Mouse (Mus musculus) embryonic facial prominence, embryonic 13.5 days (tissue): Measurements from ENCODE around the gene Agap3. TPM values are rescaled to one million over a fixed set of nuclear protein-coding genes. Genes with fewer than 3 reads are reported as not detected.
A peak's percentile ranks its signal among the peaks of the same experiment; 100 is the strongest.

ENCODE experiments used
- ATAC-seq: fragments of 200-750 bp; cut with Nextera tagmentation; 2 replicates; pipeline ENCODE4 v1.8.0; 2017; ENCODE audit warnings: low read depth; ENCODE audit not compliant: insufficient number of reproducible peaks, insufficient read depth, low FRiP score, low TSS enrichment
- H3K27ac ChIP-seq: fragments of 300-500 bp; sonication (generic); 2 replicates; pipeline ENCODE4 v1.5.1; 2015; ENCODE audit warnings: moderate library complexity, mild to moderate bottlenecking, inconsistent platforms
- H3K27me3 ChIP-seq: fragments of 300-500 bp; sonication (generic); 2 replicates; pipeline ENCODE4 v1.6.1; 2015; ENCODE audit warnings: mild to moderate bottlenecking, inconsistent platforms
- H3K36me3 ChIP-seq: fragments of 300-500 bp; sonication (generic); 2 replicates; pipeline ENCODE4 v1.6.1; 2015; ENCODE audit warnings: mild to moderate bottlenecking, inconsistent platforms
- H3K4me1 ChIP-seq: fragments of 300-500 bp; sonication (generic); 2 replicates; pipeline ENCODE4 v1.6.1; 2015; ENCODE audit warnings: inconsistent platforms
- H3K4me2 ChIP-seq: fragments of 300-500 bp; sonication (generic); 2 replicates; pipeline ENCODE4 v1.6.1; 2015; ENCODE audit warnings: moderate library complexity, mild to moderate bottlenecking, inconsistent platforms
- H3K4me3 ChIP-seq: fragments of 300-500 bp; sonication (generic); 2 replicates; pipeline ENCODE4 v1.5.1; 2015; ENCODE audit warnings: mild to moderate bottlenecking, inconsistent platforms
- H3K9ac ChIP-seq: fragments of 300-500 bp; sonication (generic); 2 replicates; pipeline ENCODE4 v1.6.1; 2015; ENCODE audit warnings: mild to moderate bottlenecking, inconsistent platforms
- H3K9me3 ChIP-seq: fragments of 300-500 bp; sonication (generic); 2 replicates; pipeline ENCODE4 v1.6.1; 2016; ENCODE audit warnings: inconsistent platforms
- WGBS: fragments of 180-500 bp; shearing (Covaris S2); methylation state at CpG from one replicate; pipeline ENCODE4 v1.1.7; 2015; ENCODE audit warnings: mixed read lengths; 5-methylcytosine and 5-hydroxymethylcytosine counted together
- polyA plus RNA-seq: library from polyadenylated mRNA; unstranded; fragments of >200 nt; fragmentation: Nextera tagmentation; extraction: Ambion mirVana; gene quantifications from 2 replicates; pipeline ENCODE4 v1.2.1, GENCODE M21; 2015

Agap3 gene
- polyA plus RNA-seq, 1 experiment from 2014 or later: 31.5 TPM

DNA sequence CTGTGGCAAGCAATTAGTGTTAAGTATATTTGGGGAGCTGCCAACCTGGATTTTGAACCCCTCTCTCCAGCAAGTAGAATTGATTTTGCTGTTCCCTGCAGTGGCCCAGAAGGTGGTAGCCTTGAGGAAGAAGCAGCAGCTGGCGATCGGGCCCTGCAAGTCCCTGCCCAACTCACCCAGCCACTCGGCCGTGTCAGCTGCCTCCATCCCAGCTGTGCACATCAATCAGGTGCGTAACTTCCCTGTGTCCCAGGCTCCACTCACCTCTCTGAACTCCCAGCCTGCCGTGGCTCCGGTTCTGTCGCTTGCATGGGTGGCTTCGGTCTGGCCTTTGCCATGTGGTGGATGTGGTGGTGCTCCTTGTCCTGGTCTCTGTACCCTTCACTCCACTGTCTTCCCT is 25.9 kb downstream of the Agap3 start:
- Histone ChIP-seq H3K27ac (no peak overlapping the region), H3K4me2 (no peak overlapping the region), H3K4me1 (peaks cover 52% of the 10 kb centered on the region), H3K4me3 (no peak overlapping the region), H3K9me3 (no peaks in the 10 kb centered on the region), H3K9ac (no peak overlapping the region), H3K36me3 (peaks cover 73% of the 10 kb centered on the region), H3K27me3 (peaks cover 30% of the 10 kb centered on the region)
- ATAC-seq: no peak
- 91% methylated on average over 9 of the region's 9 CpGs for WGBS

DNA sequence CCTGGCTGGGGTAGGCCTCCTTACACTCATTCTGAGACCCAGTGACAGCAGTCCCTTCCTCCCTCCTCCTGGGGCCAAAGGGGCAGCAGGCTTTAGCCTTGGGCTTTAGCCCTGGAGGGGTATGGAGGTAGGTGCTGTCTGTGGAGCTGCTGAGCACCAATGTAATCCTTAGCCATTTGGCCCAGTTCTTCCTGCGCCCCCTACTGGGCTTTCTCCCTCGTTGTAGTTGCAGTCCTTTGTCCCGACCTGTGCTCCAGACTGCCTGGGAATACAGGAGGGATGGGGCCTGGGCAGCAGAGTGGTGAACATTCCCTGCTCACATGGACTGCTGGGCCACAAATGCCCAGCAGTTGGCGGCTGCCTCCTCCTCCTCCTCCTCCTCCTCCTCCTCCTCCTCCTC is 29.7 kb downstream of the Agap3 start:
- no peak overlapping the region for H3K4me2 ChIP-seq
- H3K4me1 ChIP-seq: peaks cover 36% of the 10 kb centered on the region
- 6% methylated on average over 4 of the region's 4 CpGs for WGBS
- peaks cover 85% of the 10 kb centered on the region for H3K36me3 ChIP-seq
- ATAC-seq: no peak
- H3K27me3 ChIP-seq: 0 out of 2 replicates have a peak, but pooled peaks cover 8% of the 10 kb centered on the region
- no peak overlapping the region for H3K27ac ChIP-seq
- H3K9ac ChIP-seq: no peak overlapping the region
- H3K9me3 ChIP-seq: no peaks in the 10 kb centered on the region
- H3K4me3 ChIP-seq: no peak overlapping the region

DNA sequence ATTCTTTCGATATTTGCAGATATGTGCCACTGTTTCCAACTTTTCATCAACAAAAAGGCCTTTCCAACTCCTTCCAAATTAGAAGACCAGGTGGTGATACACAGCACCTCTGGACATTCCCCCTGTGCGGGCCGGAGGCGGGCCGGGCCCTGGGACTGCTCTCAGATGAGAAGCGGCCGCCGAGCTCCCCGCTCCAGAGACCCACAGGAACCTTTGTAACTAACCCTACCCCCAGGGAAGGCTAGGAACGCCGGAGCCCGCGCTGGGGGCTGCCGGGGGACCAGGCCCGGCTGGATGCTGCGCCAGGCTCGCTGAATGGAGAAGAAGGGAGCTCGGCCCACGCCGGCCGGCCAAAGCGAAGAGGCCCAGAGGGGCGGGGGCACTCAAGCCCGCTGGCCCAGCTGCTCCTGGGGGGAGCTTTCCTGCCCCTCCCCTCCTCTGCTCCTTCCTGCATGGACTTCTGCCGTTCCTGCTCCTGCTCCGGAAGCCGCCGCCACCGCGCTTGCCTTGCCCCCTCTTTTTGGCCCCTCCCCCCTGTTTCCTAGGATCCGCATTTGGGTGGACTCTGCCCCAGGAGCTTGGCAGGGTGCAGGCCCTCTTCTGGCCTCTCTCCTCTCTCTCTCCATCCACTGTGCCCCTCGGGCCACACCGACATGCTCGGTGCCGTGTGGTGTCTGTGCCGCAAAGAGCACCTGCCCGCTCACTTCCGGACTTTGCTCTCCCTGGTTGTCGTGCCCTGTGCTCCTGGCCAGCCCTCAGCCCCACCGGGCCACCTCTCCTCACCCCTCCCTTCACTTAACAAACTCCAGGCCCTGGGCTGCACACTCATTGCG is 30.5 kb downstream of the Agap3 start:
- H3K27me3 ChIP-seq: 0 out of 2 replicates have a peak, but pooled peaks cover 8% of the 10 kb centered on the region
- no peak for ATAC-seq
- H3K27ac ChIP-seq: no peak overlapping the region
- H3K9ac ChIP-seq: peak overlapping the region; percentile 54
- H3K36me3 ChIP-seq: peaks cover 85% of the 10 kb centered on the region
- H3K9me3 ChIP-seq: no peaks in the 10 kb centered on the region
- peaks cover 32% of the 10 kb centered on the region for H3K4me1 ChIP-seq
- no peak overlapping the region for H3K4me2 ChIP-seq
- H3K4me3 ChIP-seq: no peak overlapping the region
- WGBS: 42% methylated on average over 41 of the region's 41 CpGs

DNA sequence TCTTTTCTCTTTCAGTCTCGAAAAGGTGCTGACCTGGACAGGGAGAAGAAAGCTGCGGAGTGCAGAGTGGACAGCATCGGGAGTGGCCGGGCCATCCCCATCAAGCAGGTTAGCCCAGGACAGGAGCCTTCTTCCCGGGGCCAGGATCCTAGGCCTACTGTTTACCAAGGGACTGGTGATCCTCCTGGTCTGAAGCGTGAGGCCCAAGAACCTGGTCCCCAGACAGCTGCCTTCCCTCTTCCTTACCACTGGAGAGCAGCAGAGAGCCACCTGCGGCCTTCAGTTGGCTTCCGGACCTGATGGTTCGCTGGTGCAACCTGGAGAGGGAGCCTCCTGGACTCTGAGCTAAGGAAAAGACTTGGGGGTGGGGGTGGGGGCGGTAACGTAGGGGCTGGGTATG is 31.3 kb downstream of the Agap3 start:
- 0 out of 2 replicates have a peak, but pooled peaks cover 8% of the 10 kb centered on the region for H3K27me3 ChIP-seq
- H3K9ac ChIP-seq: no peak overlapping the region
- no peak for ATAC-seq
- H3K36me3 ChIP-seq: peaks cover 85% of the 10 kb centered on the region
- no peak overlapping the region for H3K4me3 ChIP-seq
- peaks cover 32% of the 10 kb centered on the region for H3K4me1 ChIP-seq
- H3K27ac ChIP-seq: no peak overlapping the region
- 23% methylated on average over 11 of the region's 11 CpGs for WGBS
- no peaks in the 10 kb centered on the region for H3K9me3 ChIP-seq
- no peak overlapping the region for H3K4me2 ChIP-seq

DNA sequence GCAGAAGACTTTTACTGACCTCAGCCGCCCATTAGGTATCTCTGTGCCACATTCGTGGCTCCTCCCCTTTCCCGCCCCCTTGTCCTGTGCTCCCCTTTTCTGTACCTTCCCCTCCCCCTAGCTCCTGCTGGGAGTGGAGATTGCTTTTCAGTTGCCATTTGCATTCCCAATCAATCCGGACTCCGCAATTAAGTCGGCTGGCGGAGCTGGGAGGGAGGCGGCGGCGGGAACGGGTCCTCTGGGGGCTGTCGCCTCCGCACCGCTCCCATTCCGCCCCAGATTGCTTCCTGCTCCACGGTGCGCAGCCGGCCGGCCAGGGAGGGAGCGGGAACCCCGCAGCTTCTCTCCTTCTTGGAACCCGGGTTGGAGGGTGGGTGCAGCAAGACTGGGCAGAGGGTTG is 33.0 kb downstream of the Agap3 start:
- H3K9ac ChIP-seq: 0 out of 2 replicates have a peak overlapping the region, but pooled peaks have one; percentile 44
- 25% methylated on average over 21 of the region's 22 CpGs for WGBS

DNA sequence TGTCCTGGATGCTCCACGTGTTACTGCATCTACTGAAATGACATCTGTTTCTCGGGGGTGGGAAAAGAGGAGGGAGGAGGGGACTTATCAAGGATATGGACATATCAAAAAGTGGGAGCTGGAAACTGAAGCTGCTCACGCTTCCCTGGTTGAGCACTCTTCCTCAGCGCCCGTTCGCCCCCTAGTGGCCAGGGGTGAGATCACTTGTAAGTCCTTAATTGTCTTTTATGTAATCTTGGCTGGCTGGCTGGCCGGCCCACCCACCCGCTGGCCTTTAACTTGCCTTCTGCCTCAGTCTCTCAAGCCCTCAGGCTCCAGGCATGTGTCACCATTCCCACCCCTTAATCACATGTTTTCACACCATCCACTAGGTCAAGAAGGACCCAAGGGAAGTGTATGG is 34.1 kb downstream of the Agap3 start:
- Histone ChIP-seq H3K4me3 (no peak overlapping the region), H3K4me2 (no peak overlapping the region), H3K4me1 (peaks cover 32% of the 10 kb centered on the region), H3K36me3 (peaks cover 85% of the 10 kb centered on the region), H3K9ac (no peak overlapping the region), H3K9me3 (no peaks in the 10 kb centered on the region), H3K27me3 (0 out of 2 replicates have a peak, but pooled peaks cover 8% of the 10 kb centered on the region), H3K27ac (no peak overlapping the region)
- WGBS: 3% methylated on average over 8 of the region's 8 CpGs
- ATAC-seq: no peak

More for the DNA sequence above, 33.0 kb downstream of the Agap3 start:
- H3K27ac ChIP-seq: no peak overlapping the region
- H3K27me3 ChIP-seq: 0 out of 2 replicates have a peak, but pooled peaks cover 8% of the 10 kb centered on the region
- H3K36me3 ChIP-seq: peaks cover 85% of the 10 kb centered on the region
- H3K4me3 ChIP-seq: no peak overlapping the region
- peak overlapping the region; percentile 30; the same call in 1 of the 2 replicates for H3K4me2 ChIP-seq
- H3K9me3 ChIP-seq: no peaks in the 10 kb centered on the region
- no peak for ATAC-seq
- H3K4me1 ChIP-seq: peaks cover 32% of the 10 kb centered on the region

DNA sequence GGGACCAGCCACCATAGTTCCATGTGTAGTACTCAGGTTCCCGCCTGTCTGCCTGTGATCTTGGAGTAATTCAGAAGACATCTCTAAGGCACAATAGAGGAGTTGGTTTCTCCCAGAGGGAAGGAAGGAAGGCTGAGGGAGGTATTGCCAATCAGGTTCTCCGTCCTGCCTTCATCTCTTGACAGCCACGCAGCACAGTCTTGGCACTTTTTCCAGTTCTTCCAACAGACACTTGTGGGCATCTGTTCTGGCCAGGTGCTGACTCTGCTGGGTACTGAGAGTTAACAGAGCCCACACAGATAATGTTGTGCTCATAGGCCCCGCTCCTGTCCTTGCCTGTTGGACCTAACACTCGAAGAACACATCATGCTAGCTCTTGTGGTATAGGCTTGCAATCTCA is 34.8 kb downstream of the Agap3 start:
- WGBS: 84% methylated on average over 5 of the region's 5 CpGs

DNA sequence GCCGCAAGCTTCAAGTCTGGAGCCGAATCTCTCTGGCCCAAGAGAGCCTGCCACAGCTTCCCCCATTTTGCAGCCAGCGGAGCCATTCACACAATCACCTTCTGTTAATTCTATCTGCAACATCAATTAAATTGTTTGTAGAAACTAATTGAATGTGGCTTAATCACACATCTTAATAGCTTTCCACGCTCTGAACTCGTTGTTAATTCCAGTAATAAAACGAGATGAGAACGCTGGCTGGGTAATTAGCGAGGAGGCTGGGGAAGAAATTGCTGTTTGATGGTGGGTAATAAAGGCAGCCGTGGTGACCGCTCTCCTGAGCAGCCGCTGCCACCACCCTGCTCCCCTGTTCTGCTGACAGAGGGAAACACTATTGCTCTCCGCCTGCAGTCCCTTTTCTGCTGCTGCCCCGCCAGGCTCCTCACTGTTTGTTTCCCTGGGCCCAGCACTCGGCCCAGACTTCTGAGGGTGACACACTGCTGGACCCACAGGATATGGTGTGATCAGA is 38.5 kb downstream of the Agap3 start:
- H3K9me3 ChIP-seq: no peaks in the 10 kb centered on the region
- H3K4me2 ChIP-seq: no peak overlapping the region
- H3K4me3 ChIP-seq: no peak overlapping the region
- no peak overlapping the region for H3K27ac ChIP-seq
- H3K9ac ChIP-seq: no peak overlapping the region
- H3K27me3 ChIP-seq: no peaks in the 10 kb centered on the region
- ATAC-seq: no peak
- peaks cover 89% of the 10 kb centered on the region for H3K36me3 ChIP-seq
- peaks cover 8% of the 10 kb centered on the region for H3K4me1 ChIP-seq
- 82% methylated on average over 14 of the region's 14 CpGs for WGBS

More for the DNA sequence above, 34.8 kb downstream of the Agap3 start:
- Histone ChIP-seq H3K4me1 (peaks cover 28% of the 10 kb centered on the region), H3K4me2 (no peak overlapping the region), H3K4me3 (no peak overlapping the region), H3K27me3 (0 out of 2 replicates have a peak, but pooled peaks cover 8% of the 10 kb centered on the region), H3K9me3 (no peaks in the 10 kb centered on the region), H3K9ac (no peak overlapping the region), H3K27ac (no peak overlapping the region), H3K36me3 (peaks cover 86% of the 10 kb centered on the region)
- no peak for ATAC-seq

DNA sequence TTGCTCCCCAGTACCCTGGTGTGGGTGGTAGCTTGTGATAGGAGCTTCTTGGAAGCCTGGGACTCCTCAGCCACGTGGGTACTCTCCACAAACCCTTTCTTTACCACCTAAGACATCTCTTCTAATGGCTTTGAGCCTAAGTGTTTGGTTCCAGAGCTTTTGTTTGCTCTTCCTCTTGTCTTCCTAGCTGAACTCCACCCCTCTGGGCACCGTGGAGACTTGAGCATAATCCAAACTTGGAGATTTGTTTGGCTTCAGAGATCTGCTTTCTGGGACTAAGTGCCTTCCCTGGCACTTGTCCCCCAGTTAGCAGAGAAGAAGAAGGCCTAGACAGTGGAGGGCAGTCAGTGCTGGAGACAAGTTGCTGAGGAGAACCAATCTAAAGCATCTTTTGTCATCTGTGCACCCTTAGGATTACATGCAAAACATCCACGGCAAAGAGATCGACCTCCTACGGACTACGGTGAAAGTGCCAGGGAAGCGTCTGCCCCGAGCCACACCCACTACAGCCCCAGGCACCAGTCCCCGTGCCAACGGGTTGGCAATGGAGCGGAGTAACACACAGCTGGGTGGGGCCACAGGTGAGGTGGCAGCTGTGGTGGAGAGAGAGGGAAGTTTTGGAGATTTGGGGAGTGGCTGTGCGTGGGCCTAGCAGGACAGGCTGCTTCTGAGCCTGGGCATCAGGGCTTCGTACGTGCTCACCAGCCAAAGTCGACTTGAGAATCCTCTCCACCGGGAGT is 40.7 kb downstream of the Agap3 start:
- H3K9me3 ChIP-seq: no peaks in the 10 kb centered on the region
- no peak overlapping the region for H3K4me2 ChIP-seq
- 83% methylated on average over 16 of the region's 16 CpGs for WGBS
- H3K36me3 ChIP-seq: peaks cover 98% of the 10 kb centered on the region
- peaks cover 7% of the 10 kb centered on the region for H3K4me1 ChIP-seq
- no peak overlapping the region for H3K27ac ChIP-seq
- no peak overlapping the region for H3K4me3 ChIP-seq
- no peak overlapping the region for H3K9ac ChIP-seq
- no peak for ATAC-seq
- H3K27me3 ChIP-seq: no peaks in the 10 kb centered on the region

DNA sequence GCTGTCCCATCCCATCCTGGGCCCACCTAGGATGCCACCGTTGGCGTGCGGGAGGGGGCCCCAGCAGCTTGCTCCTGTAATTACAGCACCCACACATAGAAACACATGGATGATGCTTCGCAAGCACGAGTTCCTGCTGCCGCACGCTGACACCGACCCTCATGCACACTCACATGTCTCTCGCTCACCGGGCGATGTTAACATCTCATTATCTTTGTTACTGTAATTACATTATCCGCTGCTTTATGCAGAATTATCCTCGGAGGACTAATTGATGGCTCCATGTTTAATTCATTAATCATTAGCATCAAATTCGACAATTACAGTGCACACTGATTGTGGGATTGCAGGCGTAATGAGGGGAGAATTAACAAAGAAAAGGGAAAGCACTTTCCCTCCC is 43.0 kb downstream of the Agap3 start:
- H3K4me2 ChIP-seq: no peak overlapping the region

DNA sequence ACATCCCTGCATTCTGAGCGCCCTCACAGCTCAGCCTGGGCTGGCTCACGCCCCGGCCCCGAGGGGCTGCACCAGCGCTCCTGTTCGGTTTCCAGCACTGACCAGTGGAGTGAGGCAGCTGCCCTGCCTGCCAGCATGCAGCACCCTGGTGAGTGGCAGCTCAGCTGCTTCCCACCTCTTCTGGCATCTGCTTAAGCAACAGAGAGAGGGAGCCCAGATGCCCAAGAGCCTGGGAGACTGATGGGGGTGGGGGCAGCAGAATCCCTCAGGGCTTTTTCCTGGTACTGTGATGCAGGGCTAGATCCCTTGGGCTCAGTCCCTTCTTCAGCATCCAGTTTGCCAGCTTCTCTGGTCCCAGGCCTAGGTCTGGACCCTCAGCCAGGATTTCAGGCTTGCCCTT is 44.8 kb downstream of the Agap3 start:
- Histone ChIP-seq H3K36me3 (peaks cover 98% of the 10 kb centered on the region), H3K27me3 (no peaks in the 10 kb centered on the region), H3K9me3 (no peaks in the 10 kb centered on the region), H3K9ac (peak overlapping the region; percentile 16; the same call in 1 of the 2 replicates), H3K4me2 (no peak overlapping the region), H3K4me1 (peaks cover 11% of the 10 kb centered on the region), H3K27ac (no peak overlapping the region), H3K4me3 (no peak overlapping the region)
- 36% methylated on average over 6 of the region's 6 CpGs for WGBS
- no peak for ATAC-seq

More for the DNA sequence above, 43.0 kb downstream of the Agap3 start:
- WGBS: 75% methylated on average over 15 of the region's 15 CpGs
- no peak overlapping the region for H3K4me3 ChIP-seq
- H3K9ac ChIP-seq: no peak overlapping the region
- H3K4me1 ChIP-seq: peaks cover 9% of the 10 kb centered on the region
- no peak overlapping the region for H3K27ac ChIP-seq
- H3K9me3 ChIP-seq: no peaks in the 10 kb centered on the region
- no peak for ATAC-seq
- no peaks in the 10 kb centered on the region for H3K27me3 ChIP-seq
- peaks cover 98% of the 10 kb centered on the region for H3K36me3 ChIP-seq
